Mouse (Mus musculus) megakaryocyte, adult 5-6 weeks (primary cell): ENCODE results near the gene Cnn3. TPM values are rescaled to one million over a fixed set of nuclear protein-coding genes. Genes with fewer than 3 reads are reported as not detected.
A peak's percentile ranks its signal among the peaks of the same experiment; 100 is the strongest.

ENCODE experiments used
- ATAC-seq: 2 replicates; pipeline ENCODE4 v1.8.0; 2016; ENCODE audit warnings: mild to moderate bottlenecking, inconsistent platforms; ENCODE audit not compliant: poor library complexity, severe bottlenecking
- total RNA-seq, 2 experiments: library from RNA; stranded (forward) in 1 of 2; stranded (reverse) in 1 of 2; fragments of 153-499, 151-499 nt in 1 of 2; fragments of 221-1000, 200-1000 nt in 1 of 2; gene quantifications; 2 replicates each; pipeline versions ENCODE4 v1.2.3 to v1.2.4; 2015 to 2017

Gene Cnn3
- total RNA-seq (2015) (14.5 and 19.5 TPM in 2 replicates), total RNA-seq (2017) (11.3 and 13.3 TPM in 2 replicates)

- ATAC-seq: peak; percentile 63
Observed at GRCm38 (mm10) chr3:121425861-121426620, at the start of gene Cnn3. Gene Cnn3 (plus strand): TSS chr3:121426497.

- ATAC-seq: no peak
Observed at GRCm38 (mm10) chr3:121378708-121379612, 47.3 kb upstream of the Cnn3 start.

- no peak for ATAC-seq
Observed at GRCm38 (mm10) chr3:121379699-121380098, 46.6 kb upstream of the Cnn3 start.

DNA sequence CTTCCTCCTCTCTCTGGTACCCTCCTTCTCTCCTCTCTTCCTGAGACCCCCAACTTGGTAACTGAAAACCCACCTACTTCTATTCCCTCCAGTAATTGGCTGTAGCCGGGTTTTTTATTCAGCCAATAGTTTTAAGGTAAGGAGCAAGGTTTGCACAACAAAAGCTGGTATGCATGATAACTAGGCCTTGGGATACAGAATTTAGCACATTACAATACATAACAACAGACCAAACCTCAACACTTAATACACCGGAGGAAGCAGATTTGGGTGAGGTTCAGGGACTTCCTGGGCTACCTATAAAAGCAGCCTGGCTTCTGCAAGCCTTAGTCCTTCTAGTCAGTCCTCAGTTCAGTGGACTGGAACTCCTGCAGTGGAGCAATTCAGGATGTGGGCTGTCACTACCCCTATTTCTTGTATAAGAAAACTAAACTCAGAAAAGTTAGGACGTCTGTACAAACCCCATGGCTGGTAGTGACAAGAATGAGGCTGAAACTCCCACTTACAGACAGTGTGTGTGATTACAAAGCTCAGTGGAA is 38.8 kb upstream of the Cnn3 start:
- no peak for ATAC-seq

- no peak for ATAC-seq
Observed at GRCm38 (mm10) chr3:121389366-121389765, 36.9 kb upstream of the Cnn3 start.

DNA sequence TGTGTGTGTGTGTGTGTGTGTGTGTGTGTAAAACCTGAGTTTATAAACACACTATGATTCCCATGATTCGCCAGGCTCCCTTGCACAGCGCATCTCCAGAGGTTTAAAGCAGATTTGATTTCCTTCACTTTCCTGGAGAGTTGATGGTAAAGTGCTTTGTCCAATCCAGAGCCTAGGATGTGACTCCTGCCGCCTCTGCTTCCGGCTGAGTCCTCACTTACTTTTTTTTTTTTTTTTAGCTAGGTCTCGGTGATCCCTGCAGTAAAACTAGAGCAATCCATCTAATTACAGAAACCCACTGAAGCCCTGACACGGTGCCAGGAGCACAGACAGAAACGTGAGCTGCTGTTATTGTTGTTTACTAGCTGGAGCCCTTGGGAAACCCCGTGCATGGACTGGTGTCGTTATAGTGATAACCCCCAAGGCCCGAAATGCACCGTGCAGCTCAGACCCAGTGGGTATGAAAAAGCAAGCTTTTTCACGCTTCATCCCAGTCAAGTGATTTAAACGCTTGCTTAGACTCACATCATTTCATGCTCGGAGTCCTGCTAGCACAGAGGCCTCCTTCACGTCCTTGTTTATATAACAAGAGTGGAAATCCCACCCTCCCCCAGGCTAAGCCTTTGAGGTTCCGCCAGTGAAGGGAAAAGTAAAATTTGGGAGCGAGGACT is 36.3 kb upstream of the Cnn3 start:
- ATAC-seq: no peak

GRCm38 (mm10) chr3:121390724-121391123 is 35.6 kb upstream of the Cnn3 start:
- no peak for ATAC-seq

DNA sequence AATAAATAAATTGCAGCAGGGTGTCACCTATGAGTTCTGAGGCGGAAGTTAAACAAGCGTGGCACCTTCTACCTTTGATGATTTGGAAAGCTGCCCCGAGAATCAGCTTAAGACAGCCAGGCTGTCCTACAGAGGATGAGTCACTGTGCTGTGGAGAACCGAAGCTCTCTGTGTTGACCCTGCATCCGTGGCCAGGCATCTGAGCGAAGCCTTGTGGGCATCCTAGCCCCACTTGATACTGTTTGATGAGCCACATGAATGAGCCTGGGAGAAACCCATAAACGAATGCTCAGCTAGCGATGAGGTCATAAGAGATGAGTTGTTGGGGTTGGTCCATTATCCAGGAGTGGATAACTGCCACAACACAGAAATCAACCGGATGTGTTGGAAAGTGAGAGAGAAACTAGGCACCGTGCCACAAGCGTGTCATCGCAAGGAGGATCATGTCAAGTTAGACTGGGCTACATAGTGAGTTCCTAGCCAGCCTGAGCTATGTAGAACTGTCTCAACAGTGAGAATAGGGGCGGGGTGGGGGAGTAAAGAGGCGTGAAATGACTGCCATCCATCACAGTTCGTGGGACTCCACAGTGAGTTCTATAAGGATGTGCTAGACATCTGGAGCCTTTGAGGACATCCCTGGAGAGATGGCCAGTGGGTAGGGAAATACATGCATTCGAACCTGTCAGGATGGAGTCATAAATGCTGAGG is 30.6 kb upstream of the Cnn3 start:
- ATAC-seq: no peak

- no peak for ATAC-seq
Observed at GRCm38 (mm10) chr3:121396561-121396960, 29.7 kb upstream of the Cnn3 start.

DNA sequence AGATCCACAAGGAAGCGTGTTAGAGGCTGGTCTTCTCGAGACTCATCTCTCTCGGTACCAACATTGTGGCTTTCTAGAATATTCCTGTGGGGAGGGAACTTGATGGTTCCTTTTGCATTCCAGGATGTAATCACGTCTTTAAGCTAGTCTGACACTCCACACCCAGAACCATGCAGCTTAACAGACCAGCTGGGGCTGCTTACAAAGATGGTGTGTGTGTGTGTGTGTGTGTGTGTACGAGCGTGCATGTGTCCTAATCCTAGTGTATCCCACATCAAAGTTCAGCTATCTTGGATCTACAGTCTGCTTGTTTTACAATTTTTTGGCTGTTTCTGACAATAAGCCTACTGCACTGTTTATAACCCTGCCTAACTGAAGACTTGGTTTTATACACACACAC is 29.3 kb upstream of the Cnn3 start:
- ATAC-seq: no peak

DNA sequence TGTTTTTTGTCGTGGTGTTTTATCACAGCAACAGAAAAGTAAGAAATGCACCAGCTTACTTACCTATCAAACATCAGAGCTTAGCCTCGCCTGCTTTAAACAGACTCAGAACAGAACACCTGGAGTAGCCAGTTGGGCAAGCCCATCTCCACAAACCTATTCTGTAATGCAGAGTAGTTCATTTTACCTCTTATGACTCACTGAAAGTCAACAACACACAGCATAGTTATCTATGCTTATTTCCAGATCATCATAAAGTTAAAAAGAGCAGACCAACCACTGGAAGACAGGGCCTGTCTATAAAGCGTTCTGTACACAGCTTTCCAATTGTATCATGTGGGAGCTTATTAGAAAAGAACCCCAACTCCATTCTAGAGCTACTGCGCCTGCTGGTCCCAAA is 24.9 kb upstream of the Cnn3 start:
- no peak for ATAC-seq

DNA sequence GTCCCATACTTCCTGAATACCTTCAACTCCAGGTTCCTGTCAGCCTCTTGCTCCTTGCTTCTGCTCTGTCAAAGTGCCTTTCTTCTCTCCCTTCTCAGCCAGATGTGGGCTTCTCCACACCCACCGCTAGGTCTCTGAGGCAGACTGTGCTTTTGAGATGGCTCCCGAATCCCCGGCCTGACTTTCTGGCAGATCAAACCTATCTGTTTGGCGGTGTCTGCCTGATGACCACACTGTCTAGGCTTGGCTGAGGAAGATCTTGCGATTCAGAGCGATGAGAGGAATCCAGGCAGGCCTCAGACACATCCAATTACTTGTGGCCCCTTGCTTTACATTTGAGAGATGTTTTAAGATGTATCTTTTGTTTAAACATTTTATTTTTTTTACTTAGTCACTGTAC is 24.2 kb upstream of the Cnn3 start:
- ATAC-seq: no peak

- no peak for ATAC-seq
Observed at GRCm38 (mm10) chr3:121403449-121403848, 22.8 kb upstream of the Cnn3 start.

GRCm38 (mm10) chr3:121405101-121405500 is 21.2 kb upstream of the Cnn3 start:
- ATAC-seq: no peak

DNA sequence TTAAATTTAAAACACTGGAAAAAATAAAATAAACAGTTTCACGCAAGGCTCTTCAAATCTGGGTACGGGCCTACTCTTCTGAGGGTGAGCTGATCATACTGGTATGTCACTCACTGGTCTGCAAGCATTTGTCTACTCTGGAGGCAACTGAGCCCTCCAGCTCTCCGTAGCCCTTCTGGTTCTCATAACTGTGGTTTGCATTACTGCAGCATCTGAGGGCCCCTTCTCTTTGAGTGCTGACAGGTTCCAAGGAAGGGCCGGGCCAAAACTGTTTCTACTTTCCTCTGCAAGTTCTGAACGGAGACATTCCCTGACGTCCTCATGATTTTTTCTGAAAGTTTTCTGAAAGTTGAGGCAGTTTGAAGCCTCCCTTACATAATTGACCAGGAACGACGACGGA is 18.9 kb upstream of the Cnn3 start:
- no peak for ATAC-seq

- ATAC-seq: no peak
Observed at GRCm38 (mm10) chr3:121408386-121408785, 17.9 kb upstream of the Cnn3 start.

DNA sequence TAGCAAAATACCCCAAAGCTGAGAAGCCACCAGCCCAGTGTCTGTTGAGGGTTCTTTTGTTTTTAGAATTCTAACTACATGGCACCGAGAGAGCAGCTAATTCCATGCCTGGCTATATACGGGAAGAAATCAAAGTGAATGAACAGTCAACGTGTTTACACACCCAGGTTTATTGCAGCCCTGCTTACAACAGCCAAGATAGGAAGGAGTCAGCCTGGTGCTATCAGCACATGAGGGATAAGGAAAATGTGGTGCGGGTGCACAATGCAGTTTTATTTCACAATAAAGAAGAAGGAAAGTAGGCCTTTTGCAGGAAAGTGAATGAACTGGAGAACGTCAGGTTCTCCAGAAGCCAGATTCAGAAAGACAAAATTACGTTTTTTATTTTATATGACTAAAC is 14.8 kb upstream of the Cnn3 start:
- ATAC-seq: no peak

DNA sequence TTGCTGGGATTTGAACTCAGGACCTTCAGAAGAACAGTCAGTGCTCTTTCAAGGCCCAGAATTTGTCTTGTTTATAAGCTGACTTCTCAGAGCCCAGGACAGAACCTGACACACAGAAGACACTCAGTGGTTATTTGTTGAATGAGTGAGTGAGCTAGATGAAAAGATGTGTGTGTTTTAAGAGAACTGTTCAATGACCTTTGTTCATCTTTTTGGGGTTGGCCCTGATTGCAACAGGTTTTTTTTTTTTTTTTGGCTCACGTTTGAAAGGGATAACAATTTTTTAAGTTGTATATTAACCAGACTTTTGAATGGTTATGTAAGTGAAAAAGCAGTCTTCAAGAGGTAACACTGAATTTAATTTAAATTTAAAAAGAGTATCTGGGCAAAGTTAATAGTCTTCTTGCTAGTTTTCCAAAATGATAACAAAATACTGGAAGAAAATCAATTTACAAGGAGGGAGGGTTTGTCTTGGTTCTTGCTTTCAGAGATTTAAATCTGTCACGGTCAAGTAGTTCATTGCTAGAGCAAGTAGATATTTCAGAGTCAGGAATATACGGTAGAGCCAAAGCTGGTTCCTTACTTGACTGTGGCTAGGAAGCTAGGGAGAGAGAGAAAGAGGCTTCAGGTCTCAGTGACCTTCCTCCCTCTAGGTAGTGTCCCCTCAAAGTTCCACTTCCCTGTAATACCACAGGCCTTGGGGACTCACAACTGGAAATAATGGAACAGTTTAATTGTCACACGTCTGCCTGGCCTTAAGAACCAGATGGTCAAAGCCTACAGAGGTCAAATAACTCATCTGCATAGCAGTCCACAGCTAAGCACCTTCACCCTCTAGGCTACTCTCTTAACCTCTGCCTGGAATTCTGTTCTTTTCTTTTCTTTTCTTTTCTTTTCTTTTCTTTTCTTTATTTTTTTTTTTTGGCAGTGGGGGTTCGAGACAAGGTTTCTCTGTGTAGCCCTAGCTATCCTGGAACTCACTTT is 9.8 kb upstream of the Cnn3 start:
- ATAC-seq: no peak
